Mouse (Mus musculus): Measurements from ENCODE around the gene Tubb4b. TPM values are rescaled to one million over a fixed set of nuclear protein-coding genes. Genes with fewer than 3 reads are reported as not detected.

Gene Tubb4b
- polyA plus RNA-seq, 1 experiment from 2014 or later, result 294 TPM

GRCm38 (mm10) chr2:25266720-25267119, 42.2 kb upstream of the Tubb4b start:
- Histone ChIP-seq H3K9me3 (ENCODE audit: low read length) (no peaks in the 10 kb centered on the region), H3K27ac (ENCODE audit: low read depth) (peak overlapping the region; percentile 84), H3K9ac (replicated peaks) (peak overlapping the region; percentile 63), H3K4me1 (ENCODE audit: insufficient read depth) (peaks cover 65% of the 10 kb centered on the region), H3K27me3 (ENCODE audit: insufficient read depth, low read length) (no peaks in the 10 kb centered on the region), H3K36me3 (replicated peaks; ENCODE audit: insufficient read depth, low read length) (peaks cover 19% of the 10 kb centered on the region), H3K4me2 (ENCODE audit: low read depth, low read length) (peak overlapping the region; percentile 93), H3K4me3 (ENCODE audit: low read depth, low read length) (peak overlapping the region; percentile 21; the same call in 1 of the 2 replicates)
- ATAC-seq (peak; percentile 34), DNase-seq (peak; percentile 86)
- WGBS (ENCODE audit: insufficient replicate concordance), result 34% methylated on average over 2 of the region's 2 CpGs
- no peak for TF ChIP-seq CTCF (IDR thresholded peaks at IDR 0.05; ENCODE audit: low read depth)
- TF ChIP-seq EP300 (IDR thresholded peaks at IDR 0.05; ENCODE audit: low read depth), result no peak

- H3K4me2 ChIP-seq (ENCODE audit: low read depth, low read length), result peak overlapping the region; percentile 93
- 46% methylated on average over 6 of the region's 6 CpGs for WGBS (ENCODE audit: insufficient replicate concordance)
- no peaks in the 10 kb centered on the region for H3K27me3 ChIP-seq (ENCODE audit: insufficient read depth, low read length)
- H3K9ac ChIP-seq (replicated peaks), result peak overlapping the region; percentile 63
- peak overlapping the region; percentile 84 for H3K27ac ChIP-seq (ENCODE audit: low read depth)
- H3K36me3 ChIP-seq (replicated peaks; ENCODE audit: insufficient read depth, low read length), result peaks cover 19% of the 10 kb centered on the region
- H3K4me3 ChIP-seq (ENCODE audit: low read depth, low read length), result peak overlapping the region; percentile 21
- DNase-seq (no peak), ATAC-seq (peak; percentile 13)
- no peaks in the 10 kb centered on the region for H3K9me3 ChIP-seq (ENCODE audit: low read length)
- H3K4me1 ChIP-seq (ENCODE audit: insufficient read depth), result peaks cover 60% of the 10 kb centered on the region
- no peak for TF ChIP-seq CTCF (IDR thresholded peaks at IDR 0.05; ENCODE audit: low read depth)
- no peak for TF ChIP-seq EP300 (IDR thresholded peaks at IDR 0.05; ENCODE audit: low read depth)
Observed at GRCm38 (mm10) chr2:25265897-25266656, 41.6 kb upstream of the Tubb4b start.

- H3K27me3 ChIP-seq (ENCODE audit: insufficient read depth, low read length), result no peaks in the 10 kb centered on the region
- 71% methylated on average over 3 of the region's 3 CpGs for WGBS (ENCODE audit: insufficient replicate concordance)
- TF ChIP-seq CTCF (IDR thresholded peaks at IDR 0.05; ENCODE audit: low read depth) (no peak), EP300 (IDR thresholded peaks at IDR 0.05; ENCODE audit: low read depth) (no peak)
- H3K4me1 ChIP-seq (ENCODE audit: insufficient read depth), result peaks cover 57% of the 10 kb centered on the region
- H3K4me3 ChIP-seq (ENCODE audit: low read depth, low read length), result peak overlapping the region; percentile 13; the same call in 1 of the 2 replicates
- no peaks in the 10 kb centered on the region for H3K9me3 ChIP-seq (ENCODE audit: low read length)
- DNase-seq (no peak), ATAC-seq (no peak)
- peak overlapping the region; percentile 93 for H3K4me2 ChIP-seq (ENCODE audit: low read depth, low read length)
- H3K36me3 ChIP-seq (replicated peaks; ENCODE audit: insufficient read depth, low read length), result peaks cover 12% of the 10 kb centered on the region
- H3K27ac ChIP-seq (ENCODE audit: low read depth), result peak overlapping the region; percentile 12; the same call in 1 of the 2 replicates
- H3K9ac ChIP-seq (replicated peaks), result 0 out of 2 replicates have a peak overlapping the region, but pooled peaks have one; percentile 38
Observed at GRCm38 (mm10) chr2:25264851-25265250, 40.3 kb upstream of the Tubb4b start.

- H3K27me3 ChIP-seq (ENCODE audit: insufficient read depth, low read length), result no peaks in the 10 kb centered on the region
- peaks cover 7% of the 10 kb centered on the region for H3K36me3 ChIP-seq (replicated peaks; ENCODE audit: insufficient read depth, low read length)
- H3K9ac ChIP-seq (replicated peaks), result peak overlapping the region; percentile 21; the same call in 1 of the 2 replicates
- no peak for TF ChIP-seq EP300 (IDR thresholded peaks at IDR 0.05; ENCODE audit: low read depth)
- no peak for TF ChIP-seq CTCF (IDR thresholded peaks at IDR 0.05; ENCODE audit: low read depth)
- no peak overlapping the region for H3K27ac ChIP-seq (ENCODE audit: low read depth)
- peaks cover 57% of the 10 kb centered on the region for H3K4me1 ChIP-seq (ENCODE audit: insufficient read depth)
- no peaks in the 10 kb centered on the region for H3K9me3 ChIP-seq (ENCODE audit: low read length)
- H3K4me2 ChIP-seq (ENCODE audit: low read depth, low read length), result peak overlapping the region; percentile 93
- DNase-seq, result no peak
- 74% methylated on average over 5 of the region's 5 CpGs for WGBS (ENCODE audit: insufficient replicate concordance)
- H3K4me3 ChIP-seq (ENCODE audit: low read depth, low read length), result 0 out of 2 replicates have a peak overlapping the region, but pooled peaks have one; percentile 13
- ATAC-seq, result no peak
Observed at GRCm38 (mm10) chr2:25264286-25264660, 39.8 kb upstream of the Tubb4b start.

- Histone ChIP-seq H3K9me3 (ENCODE audit: low read length) (no peaks in the 10 kb centered on the region), H3K4me1 (ENCODE audit: insufficient read depth) (peaks cover 57% of the 10 kb centered on the region), H3K4me3 (ENCODE audit: low read depth, low read length) (peak overlapping the region; percentile 86), H3K36me3 (replicated peaks; ENCODE audit: insufficient read depth, low read length) (0 out of 2 replicates have a peak, but pooled peaks cover 2% of the 10 kb centered on the region), H3K27me3 (ENCODE audit: insufficient read depth, low read length) (no peaks in the 10 kb centered on the region), H3K4me2 (ENCODE audit: low read depth, low read length) (peak overlapping the region; percentile 93), H3K27ac (ENCODE audit: low read depth) (0 out of 2 replicates have a peak overlapping the region, but pooled peaks have one; percentile 0), H3K9ac (replicated peaks) (peak overlapping the region; percentile 74)
- no peak for ATAC-seq
- no peak for DNase-seq
- TF ChIP-seq CTCF (IDR thresholded peaks at IDR 0.05; ENCODE audit: low read depth) (no peak), EP300 (IDR thresholded peaks at IDR 0.05; ENCODE audit: low read depth) (no peak)
- WGBS (ENCODE audit: insufficient replicate concordance), result 34% methylated on average over 11 of the region's 12 CpGs
Observed at GRCm38 (mm10) chr2:25263623-25264285, 39.3 kb upstream of the Tubb4b start.
